Mouse (Mus musculus) heart, postnatal 4 days (tissue): Measurements from ENCODE around the gene Timm8a1. TPM values are rescaled to one million over a fixed set of nuclear protein-coding genes. Genes with fewer than 3 reads are reported as not detected.

ENCODE experiments used
- DNase-seq: peaks from one replicate; pipeline ENCODE4 v3.0.0; 2021
- total RNA-seq, 2 experiments: library from RNA; stranded (reverse); gene quantifications; 2 replicates each; pipeline ENCODE4 v1.2.3; 2021

Timm8a1 gene
- total RNA-seq, 2 experiments from 2014 or later, result 31.1 to 35.9 TPM

DNA sequence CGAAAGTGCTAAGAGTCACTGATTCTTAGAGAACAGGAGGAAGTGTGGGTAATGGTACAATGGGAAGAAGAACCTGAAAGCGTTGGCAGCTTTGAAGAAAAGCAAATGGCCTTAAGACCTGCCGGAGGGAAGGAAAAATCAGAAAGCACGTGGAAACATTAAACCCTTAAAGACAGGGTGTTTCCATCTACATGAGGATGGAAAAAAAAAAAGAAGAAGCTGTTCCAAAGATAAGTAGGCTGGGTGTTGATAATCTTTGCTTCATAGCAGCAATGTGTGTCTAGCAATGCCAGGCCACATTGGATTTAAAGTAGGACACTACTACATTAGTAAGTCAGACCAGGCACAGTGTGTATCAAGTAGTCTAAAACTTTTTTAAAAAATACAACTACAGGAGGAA is 16.4 kb downstream of the Timm8a1 start:
- DNase-seq, result no peak

GRCm38 (mm10) chrX:134523772-134524171 is 17.9 kb downstream of the Timm8a1 start:
- DNase-seq, result no peak

- DNase-seq, result no peak
Measured at GRCm38 (mm10) chrX:134509473-134509872, 32.2 kb downstream of the Timm8a1 start.

DNA sequence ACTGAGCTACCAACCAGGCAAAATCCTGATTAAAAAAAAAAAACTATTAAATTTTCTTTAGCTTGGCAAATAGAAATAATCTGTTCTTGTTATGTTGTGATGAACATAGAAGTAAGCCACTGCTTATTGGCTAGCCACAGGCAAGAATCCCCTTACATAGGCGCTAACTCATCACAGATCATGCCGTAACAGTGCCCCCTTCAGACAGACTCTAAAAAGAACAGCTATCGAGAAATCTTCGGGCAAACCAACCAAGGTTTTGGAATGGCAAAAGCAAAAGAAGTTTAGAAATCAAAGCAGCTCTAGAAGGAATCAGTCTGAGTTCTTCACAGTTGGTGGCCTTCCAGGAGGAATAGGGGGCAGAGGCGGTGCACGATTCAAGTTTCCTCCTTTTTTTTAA is 33.7 kb downstream of the Timm8a1 start:
- DNase-seq, result no peak

DNA sequence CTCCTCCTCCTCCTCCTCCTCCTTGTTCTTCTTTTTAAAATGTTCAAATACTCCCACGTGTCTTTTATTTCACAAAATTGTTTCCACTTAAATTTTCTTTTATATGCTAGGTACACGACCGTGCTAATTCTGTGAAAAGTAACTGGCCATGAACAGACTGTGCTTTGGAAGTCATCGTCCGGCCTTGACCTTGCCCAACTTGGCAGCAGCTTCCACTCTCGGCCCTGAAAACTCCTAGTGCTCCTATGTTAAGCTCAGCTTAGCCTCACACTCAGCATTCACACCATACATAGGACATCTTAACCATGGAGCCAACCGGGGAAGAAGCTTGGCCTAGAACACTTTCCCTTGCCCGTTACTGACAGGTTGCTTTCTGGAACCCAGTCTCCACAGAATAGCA is 41.0 kb downstream of the Timm8a1 start:
- DNase-seq, result no peak

Other genes with a start within 250 kb of the Timm8a1 start
- gene Tmem35a, start 246.6 kb downstream of the Timm8a1 start, total RNA-seq, result 10 to 100 TPM; 15.5 to 17.0 TPM
- gene Cenpi, start 233.8 kb downstream of the Timm8a1 start, total RNA-seq, result 10 to 100 TPM; 15.7 to 17.1 TPM
- under 1 TPM; 0.45 to 0.74 TPM for gene Drp2, start 137.3 kb downstream of the Timm8a1 start, total RNA-seq
- gene Taf7l, start 65.4 kb downstream of the Timm8a1 start, total RNA-seq, result not detected
- gene Btk, start 41.7 kb upstream of the Timm8a1 start, total RNA-seq, result under 1 TPM; 0.63 to 0.71 TPM
- gene Rpl36a, start 43.8 kb upstream of the Timm8a1 start, total RNA-seq, result 100 to 1,000 TPM; 208 to 224 TPM
- gene Gla, start 59.3 kb upstream of the Timm8a1 start, total RNA-seq, result 1 to 10 TPM; 2.3 to 3.4 TPM
- 100 to 1,000 TPM; 102 to 105 TPM for gene Hnrnph2, start 59.3 kb upstream of the Timm8a1 start, total RNA-seq
- gene Armcx4, start 144.7 kb upstream of the Timm8a1 start, total RNA-seq, result 10 to 100 TPM; 42.8 to 47.1 TPM
- gene Armcx1, start 176.1 kb upstream of the Timm8a1 start, total RNA-seq, result 10 to 100 TPM; 17.0 to 18.8 TPM
- gene Armcx6, start 209.6 kb upstream of the Timm8a1 start, total RNA-seq, result 10 to 100 TPM in 1 of 2 experiments, 1 to 10 TPM in 1; 8.5 to 12.7 TPM
- 10 to 100 TPM; 56.7 to 63.6 TPM for gene Armcx3, start 214.7 kb upstream of the Timm8a1 start, total RNA-seq